Mouse (Mus musculus): ENCODE data around the gene Alkal2.

GRCm38 (mm10) chr12:30928182-30928581 lies 44.1 kb downstream of the Alkal2 start:
- TF ChIP-seq POLR2A (IDR thresholded peaks at IDR 0.05; ENCODE audit: borderline replicate concordance, low read depth, low read length): no peak
- TF ChIP-seq CTCF (IDR thresholded peaks at IDR 0.05; ENCODE audit: low read depth, low read length): no peak
